Mouse (Mus musculus) embryonic facial prominence, embryonic 12.5 days (tissue): ENCODE results near the gene Prpf6. TPM values are rescaled to one million over a fixed set of nuclear protein-coding genes. Genes with fewer than 3 reads are reported as not detected.
A peak's percentile ranks its signal among the peaks of the same experiment; 100 is the strongest.

Experiments used
- ATAC-seq: fragments of 200-750 bp; cut with Nextera tagmentation; 2 replicates; pipeline ENCODE4 v1.8.0; 2017; ENCODE audit not compliant: insufficient number of reproducible peaks, insufficient read depth, low FRiP score, low TSS enrichment
- H3K27ac ChIP-seq: fragments of 300-500 bp; sonication (generic); 2 replicates; pipeline ENCODE4 v1.5.1; 2016; ENCODE audit warnings: mild to moderate bottlenecking
- H3K27me3 ChIP-seq: fragments of 300-500 bp; sonication (generic); 2 replicates; pipeline ENCODE4 v1.6.1; 2016; ENCODE audit warnings: mild to moderate bottlenecking, moderate library complexity
- H3K36me3 ChIP-seq: fragments of 300-500 bp; sonication (generic); 2 replicates; pipeline ENCODE4 v1.6.1; 2016; ENCODE audit warnings: mild to moderate bottlenecking
- H3K4me1 ChIP-seq: fragments of 300-500 bp; sonication (generic); 2 replicates; pipeline ENCODE4 v1.6.1; 2016
- H3K4me2 ChIP-seq: fragments of 300-500 bp; sonication (generic); replicated peaks from 2 replicates; pipeline ENCODE4 v1.6.1; 2016; ENCODE audit warnings: mild to moderate bottlenecking, moderate library complexity
- H3K4me3 ChIP-seq: fragments of 300-500 bp; sonication (generic); 2 replicates; pipeline ENCODE4 v1.5.1; 2016; ENCODE audit warnings: mild to moderate bottlenecking
- H3K9ac ChIP-seq: fragments of 300-500 bp; sonication (generic); 2 replicates; pipeline ENCODE4 v1.6.1; 2016; ENCODE audit warnings: mild to moderate bottlenecking, moderate library complexity
- H3K9me3 ChIP-seq: fragments of 300-500 bp; sonication (generic); 2 replicates; pipeline ENCODE4 v1.6.1; 2016; ENCODE audit warnings: mild to moderate bottlenecking, moderate library complexity
- WGBS: fragments of 180-500 bp; shearing (Covaris S2); methylation state at CpG from one replicate; pipeline ENCODE4 v1.1.7; 2016; 5-methylcytosine and 5-hydroxymethylcytosine counted together
- polyA plus RNA-seq: library from polyadenylated mRNA; unstranded; fragments of >200 nt; fragmentation: Nextera tagmentation; extraction: Ambion mirVana; gene quantifications from 2 replicates; pipeline ENCODE4 v1.2.1, GENCODE M21; 2016

Prpf6 gene
- polyA plus RNA-seq, 1 experiment from 2014 or later = 74.4 TPM

GRCm38 (mm10) chr2:181600828-181601750 is 9.4 kb downstream of the Prpf6 start:
- H3K36me3 ChIP-seq = no peaks in the 10 kb centered on the region
- H3K4me1 ChIP-seq = peaks cover 12% of the 10 kb centered on the region
- H3K27ac ChIP-seq = peak overlapping the region; percentile 75
- peak overlapping the region; percentile 81 for H3K4me2 ChIP-seq
- WGBS = 1% methylated on average over 57 of the region's 57 CpGs
- H3K27me3 ChIP-seq = peaks cover 27% of the 10 kb centered on the region
- H3K4me3 ChIP-seq = peak overlapping the region; percentile 95
- H3K9me3 ChIP-seq = no peaks in the 10 kb centered on the region
- ATAC-seq = peak; percentile 86
- H3K9ac ChIP-seq = peak overlapping the region; percentile 93

DNA sequence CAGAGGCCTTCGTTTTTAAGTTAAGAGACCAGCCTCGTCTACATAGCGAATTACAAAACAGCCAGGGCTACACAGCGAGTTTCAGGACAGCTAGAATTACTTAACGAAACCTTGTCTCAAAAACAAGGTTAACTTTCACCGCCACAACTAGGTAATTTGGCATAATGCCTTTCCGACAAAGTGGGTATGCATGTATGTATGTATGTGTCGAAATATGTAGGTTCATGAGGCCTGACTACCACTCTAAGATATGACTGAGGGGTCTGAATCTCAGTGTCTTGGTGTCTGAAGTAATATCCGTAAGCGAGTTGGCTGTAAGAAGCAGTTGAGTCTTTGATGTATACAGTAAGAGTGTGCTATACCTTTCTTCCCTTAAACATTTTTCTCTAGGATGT is 10.1 kb downstream of the Prpf6 start:
- WGBS = 30% methylated on average over 10 of the region's 10 CpGs
- H3K4me2 ChIP-seq = peak overlapping the region; percentile 81
- H3K4me1 ChIP-seq = peaks cover 12% of the 10 kb centered on the region
- H3K27me3 ChIP-seq = peaks cover 27% of the 10 kb centered on the region
- H3K9ac ChIP-seq = peak overlapping the region; percentile 93
- peak overlapping the region; percentile 95 for H3K4me3 ChIP-seq
- ATAC-seq = no peak
- H3K36me3 ChIP-seq = no peaks in the 10 kb centered on the region
- H3K9me3 ChIP-seq = no peaks in the 10 kb centered on the region
- peak overlapping the region; percentile 75; the same call in 1 of the 2 replicates for H3K27ac ChIP-seq

DNA sequence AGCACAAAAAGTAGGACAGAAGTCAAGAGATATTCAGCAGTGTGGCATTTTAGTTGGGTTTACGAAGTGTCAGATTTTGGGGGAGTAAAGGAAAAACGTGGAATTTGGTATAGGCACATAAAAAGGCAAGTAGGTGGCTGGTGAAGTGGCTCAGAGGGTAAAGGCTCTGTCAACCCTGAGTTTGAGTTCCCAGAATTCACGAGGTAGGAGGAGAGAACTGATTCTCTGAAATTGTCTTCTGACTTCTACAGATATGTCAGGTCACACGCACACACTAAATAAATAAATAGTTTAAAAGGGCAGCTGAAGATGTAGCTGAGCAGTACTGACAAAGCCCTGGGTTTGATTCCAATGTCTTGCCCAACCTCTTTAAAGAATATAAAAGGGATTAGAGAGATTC is 10.7 kb downstream of the Prpf6 start:
- peak overlapping the region; percentile 81 for H3K4me2 ChIP-seq
- no peak for ATAC-seq
- no peak overlapping the region for H3K27ac ChIP-seq
- H3K9ac ChIP-seq = no peak overlapping the region
- peaks cover 24% of the 10 kb centered on the region for H3K27me3 ChIP-seq
- no peaks in the 10 kb centered on the region for H3K36me3 ChIP-seq
- H3K4me3 ChIP-seq = no peak overlapping the region; the same call in 1 of the 2 replicates
- WGBS = 74% methylated on average over 4 of the region's 4 CpGs
- no peaks in the 10 kb centered on the region for H3K9me3 ChIP-seq
- peaks cover 12% of the 10 kb centered on the region for H3K4me1 ChIP-seq

GRCm38 (mm10) chr2:181618761-181619495 is 27.3 kb downstream of the Prpf6 start:
- WGBS = 86% methylated on average over 5 of the region's 5 CpGs
- H3K9me3 ChIP-seq = no peaks in the 10 kb centered on the region
- H3K36me3 ChIP-seq = peaks cover 54% of the 10 kb centered on the region
- no peak overlapping the region for H3K27ac ChIP-seq
- H3K4me1 ChIP-seq = no peaks in the 10 kb centered on the region
- H3K4me2 ChIP-seq = no peak overlapping the region
- H3K4me3 ChIP-seq = no peak overlapping the region
- no peaks in the 10 kb centered on the region for H3K27me3 ChIP-seq
- no peak for ATAC-seq
- H3K9ac ChIP-seq = no peak overlapping the region

DNA sequence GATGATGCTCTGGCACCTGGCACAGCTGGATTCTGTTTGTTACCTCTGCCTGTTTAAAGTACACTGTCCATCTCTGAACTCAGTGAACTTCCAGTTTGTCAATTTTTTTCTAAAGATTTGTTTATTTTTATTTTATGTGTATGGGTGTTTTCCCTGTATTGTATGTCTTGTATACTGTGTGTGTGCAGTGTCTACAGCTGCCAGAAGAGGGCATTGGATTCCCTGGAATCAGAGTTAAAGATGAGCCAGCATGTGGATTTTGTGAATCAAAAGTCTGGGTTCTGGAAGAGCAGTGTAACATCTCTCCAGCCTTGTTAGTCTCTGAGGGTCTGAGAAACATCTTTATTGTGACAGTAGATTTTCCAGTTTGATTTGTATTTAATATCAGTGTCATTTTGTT is 31.7 kb downstream of the Prpf6 start:
- Histone ChIP-seq H3K4me1 (no peaks in the 10 kb centered on the region), H3K27me3 (no peaks in the 10 kb centered on the region), H3K9me3 (no peaks in the 10 kb centered on the region), H3K4me3 (no peak overlapping the region), H3K27ac (no peak overlapping the region), H3K36me3 (peaks cover 54% of the 10 kb centered on the region), H3K4me2 (no peak overlapping the region), H3K9ac (no peak overlapping the region)
- no peak for ATAC-seq

- H3K9ac ChIP-seq = no peak overlapping the region
- no peak overlapping the region for H3K27ac ChIP-seq
- no peak overlapping the region for H3K4me2 ChIP-seq
- no peaks in the 10 kb centered on the region for H3K9me3 ChIP-seq
- no peaks in the 10 kb centered on the region for H3K27me3 ChIP-seq
- no peaks in the 10 kb centered on the region for H3K4me1 ChIP-seq
- peaks cover 41% of the 10 kb centered on the region for H3K36me3 ChIP-seq
- no peak overlapping the region for H3K4me3 ChIP-seq
- no peak for ATAC-seq
Measured at GRCm38 (mm10) chr2:181628471-181628870, 36.8 kb downstream of the Prpf6 start.

GRCm38 (mm10) chr2:181632624-181633023 is 41.0 kb downstream of the Prpf6 start:
- 96% methylated on average over 6 of the region's 6 CpGs for WGBS
- Histone ChIP-seq H3K4me1 (no peaks in the 10 kb centered on the region), H3K36me3 (peaks cover 68% of the 10 kb centered on the region), H3K9ac (no peak overlapping the region), H3K4me3 (no peak overlapping the region), H3K4me2 (no peak overlapping the region), H3K27ac (no peak overlapping the region), H3K27me3 (no peaks in the 10 kb centered on the region), H3K9me3 (no peaks in the 10 kb centered on the region)
- ATAC-seq = no peak

DNA sequence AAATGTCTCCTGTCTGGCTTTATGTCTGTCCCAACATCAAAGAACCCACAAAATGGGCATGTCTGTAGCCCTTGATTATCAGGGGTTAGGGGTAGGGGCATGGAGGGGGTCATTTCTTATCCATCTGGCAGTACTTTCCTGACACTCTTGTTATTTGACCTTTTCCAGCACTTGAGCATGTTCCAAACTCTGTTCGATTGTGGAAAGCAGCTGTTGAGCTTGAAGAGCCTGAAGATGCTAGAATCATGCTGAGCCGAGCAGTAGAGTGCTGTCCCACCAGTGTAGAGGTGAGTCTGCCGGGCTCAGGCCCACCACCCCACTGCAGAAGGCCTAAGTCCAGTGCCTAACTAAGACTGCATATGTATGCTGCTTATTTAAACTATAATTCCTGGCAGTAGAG is 44.2 kb downstream of the Prpf6 start:
- Histone ChIP-seq H3K4me3 (no peak overlapping the region), H3K9me3 (no peaks in the 10 kb centered on the region), H3K27ac (no peak overlapping the region), H3K4me1 (no peaks in the 10 kb centered on the region), H3K4me2 (no peak overlapping the region), H3K9ac (no peak overlapping the region), H3K27me3 (no peaks in the 10 kb centered on the region), H3K36me3 (peaks cover 79% of the 10 kb centered on the region)
- WGBS = 89% methylated on average over 3 of the region's 3 CpGs
- no peak for ATAC-seq

DNA sequence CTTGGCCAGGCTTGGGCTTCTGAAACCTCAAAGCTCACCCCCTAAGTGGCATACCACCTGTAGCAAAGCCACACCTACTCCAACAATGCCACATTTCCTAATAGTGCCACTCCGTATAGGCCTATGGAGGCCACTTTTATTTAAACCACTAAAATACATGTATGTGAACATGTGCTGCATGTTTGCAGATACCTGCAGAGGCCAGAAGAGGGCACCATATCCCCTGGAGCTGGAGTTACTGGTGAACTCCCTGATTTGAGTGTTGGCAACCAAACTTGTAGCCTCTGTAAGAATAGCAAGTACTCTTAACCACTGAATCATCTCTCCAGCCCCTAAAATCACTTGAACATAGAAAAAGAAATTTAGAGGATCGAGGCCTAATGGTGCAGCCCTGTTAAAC is 52.7 kb downstream of the Prpf6 start:
- H3K9ac ChIP-seq = no peak overlapping the region
- H3K9me3 ChIP-seq = no peaks in the 10 kb centered on the region
- H3K27ac ChIP-seq = no peak overlapping the region
- peaks cover 78% of the 10 kb centered on the region for H3K36me3 ChIP-seq
- H3K4me1 ChIP-seq = no peaks in the 10 kb centered on the region
- ATAC-seq = no peak
- H3K4me3 ChIP-seq = no peak overlapping the region
- H3K27me3 ChIP-seq = no peaks in the 10 kb centered on the region
- 90% methylated on average over 2 of the region's 2 CpGs for WGBS
- no peak overlapping the region for H3K4me2 ChIP-seq

DNA sequence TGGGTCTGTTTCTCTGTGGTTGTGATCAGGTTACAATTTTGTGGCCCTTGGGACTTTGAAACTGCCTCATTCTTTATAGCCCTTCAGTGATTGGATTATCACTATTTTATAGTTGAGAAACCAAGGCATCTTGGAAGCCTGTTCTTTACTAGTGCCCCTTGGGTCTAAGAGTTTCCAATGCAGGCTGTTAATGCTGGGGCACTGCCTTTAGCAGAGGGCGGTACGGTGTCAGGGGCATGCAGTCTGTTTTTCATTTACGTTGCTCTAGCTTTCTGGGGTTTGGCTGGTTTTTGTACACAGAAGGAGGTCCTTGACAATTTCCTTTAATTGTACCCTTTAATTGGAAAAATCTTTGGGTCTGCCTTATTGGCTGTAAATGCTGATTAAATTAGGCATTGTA is 54.0 kb downstream of the Prpf6 start:
- Histone ChIP-seq H3K27ac (no peak overlapping the region), H3K27me3 (no peaks in the 10 kb centered on the region), H3K36me3 (peaks cover 78% of the 10 kb centered on the region), H3K4me3 (no peak overlapping the region), H3K9me3 (no peaks in the 10 kb centered on the region), H3K4me2 (no peak overlapping the region), H3K9ac (no peak overlapping the region), H3K4me1 (no peaks in the 10 kb centered on the region)
- WGBS = 63% methylated on average over 3 of the region's 3 CpGs
- no peak for ATAC-seq

DNA sequence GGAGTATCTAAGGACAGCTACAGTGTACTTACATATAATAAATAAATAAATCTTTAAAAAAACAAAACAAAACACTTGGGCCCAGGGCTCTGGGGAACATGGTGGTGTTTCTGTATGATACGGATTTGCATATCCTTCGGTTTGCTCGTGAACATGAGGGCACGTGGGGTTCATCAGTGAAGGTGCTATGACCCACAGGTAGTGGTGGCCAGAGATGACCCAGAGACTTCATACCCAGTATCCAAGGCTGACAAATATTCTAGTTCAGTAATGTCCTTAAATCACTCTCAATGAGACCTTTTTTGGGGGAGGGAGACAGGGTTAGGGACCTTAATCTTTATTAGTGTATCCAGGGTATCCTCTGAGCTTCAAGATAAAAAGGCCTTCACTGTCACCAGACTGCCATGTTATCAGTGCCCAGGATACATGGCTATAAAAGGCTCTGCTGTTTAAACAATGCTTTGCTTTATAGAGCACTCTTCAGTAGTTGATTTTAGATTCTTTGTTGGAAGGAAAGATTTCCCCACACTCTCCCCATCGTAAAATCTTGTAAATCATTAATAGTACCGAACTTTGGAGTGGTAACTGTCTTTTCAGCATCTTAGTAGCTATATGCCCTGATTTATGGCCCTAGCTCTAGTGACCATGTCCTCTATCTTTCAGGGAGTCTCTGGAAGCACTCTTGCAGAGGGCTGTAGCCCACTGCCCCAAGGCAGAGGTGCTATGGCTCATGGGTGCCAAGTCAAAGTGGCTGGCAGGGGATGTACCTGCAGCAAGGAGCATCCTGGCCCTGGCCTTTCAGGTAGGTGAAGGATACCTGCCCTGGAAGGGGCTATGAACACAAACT is 55.2 kb downstream of the Prpf6 start:
- no peaks in the 10 kb centered on the region for H3K9me3 ChIP-seq
- peaks cover 79% of the 10 kb centered on the region for H3K36me3 ChIP-seq
- no peak overlapping the region for H3K4me3 ChIP-seq
- no peaks in the 10 kb centered on the region for H3K4me1 ChIP-seq
- no peak overlapping the region for H3K9ac ChIP-seq
- H3K4me2 ChIP-seq = no peak overlapping the region
- 92% methylated on average over 6 of the region's 6 CpGs for WGBS
- no peaks in the 10 kb centered on the region for H3K27me3 ChIP-seq
- ATAC-seq = no peak
- H3K27ac ChIP-seq = no peak overlapping the region
